Mouse (Mus musculus) forebrain, embryonic 16.5 days (tissue): ENCODE measurements around the gene Akt1. TPM values are rescaled to one million over a fixed set of nuclear protein-coding genes. Genes with fewer than 3 reads are reported as not detected.
A peak's percentile ranks its signal among the peaks of the same experiment; 100 is the strongest.

ENCODE experiments used
- ATAC-seq: fragments of 200-750 bp; cut with Nextera tagmentation; 2 replicates; pipeline ENCODE4 v1.8.0; 2017; ENCODE audit warnings: mild to moderate bottlenecking, moderate library complexity
- H3K27ac ChIP-seq: fragments of 300-500 bp; sonication (generic); 2 replicates; pipeline ENCODE4 v1.5.1; 2014; ENCODE audit warnings: low read length, control low read depth
- H3K27me3 ChIP-seq: fragments of 300-500 bp; sonication (generic); replicated peaks from 2 replicates; pipeline ENCODE4 v1.6.1; 2014; ENCODE audit warnings: low read length; ENCODE audit not compliant: control insufficient read depth, insufficient read depth
- H3K36me3 ChIP-seq: fragments of 300-500 bp; sonication (generic); 2 replicates; pipeline ENCODE4 v1.6.1; 2014; ENCODE audit not compliant: control insufficient read depth, insufficient read depth
- H3K4me1 ChIP-seq: fragments of 300-500 bp; sonication (generic); replicated peaks from 2 replicates; pipeline ENCODE4 v1.6.1; 2014; ENCODE audit warnings: low read length; ENCODE audit not compliant: control insufficient read depth, insufficient read depth
- H3K4me2 ChIP-seq: fragments of 300-500 bp; sonication (generic); 2 replicates; pipeline ENCODE4 v1.6.1; 2014; ENCODE audit warnings: mild to moderate bottlenecking, low read length, control low read depth
- H3K4me3 ChIP-seq: fragments of 300-500 bp; sonication (generic); replicated peaks from 2 replicates; pipeline ENCODE4 v1.5.1; 2014; ENCODE audit warnings: mild to moderate bottlenecking, low read length, control low read depth
- H3K9ac ChIP-seq: fragments of 300-500 bp; sonication (generic); replicated peaks from 2 replicates; pipeline ENCODE4 v1.6.1; 2014; ENCODE audit warnings: low read depth, low read length, control low read depth
- H3K9me3 ChIP-seq: fragments of 300-500 bp; sonication (generic); 2 replicates; pipeline ENCODE4 v1.6.1; 2016; ENCODE audit warnings: low read length; ENCODE audit not compliant: control insufficient read depth
- WGBS: fragments of 180-500 bp; shearing (Covaris S2); extraction: QIAGEN DNeasy Blood & Tissue Kit; methylation state at CpG from one replicate; pipeline ENCODE4 v1.1.7; 2014; 5-methylcytosine and 5-hydroxymethylcytosine counted together
- polyA plus RNA-seq: library from polyadenylated mRNA; unstranded; fragments of >200 nt; fragmentation: Nextera tagmentation; extraction: Ambion mirVana; gene quantifications from 2 replicates; pipeline ENCODE4 v1.2.1, GENCODE M21; 2015

Akt1 gene
- polyA plus RNA-seq: 56.9 and 57.1 TPM in 2 replicates

- Histone ChIP-seq H3K27me3 (peaks cover 8% of the 10 kb centered on the region), H3K9me3 (no peaks in the 10 kb centered on the region), H3K27ac (peak within 1 kb of the TSS; percentile 87), H3K9ac (peak within 1 kb of the TSS; percentile 99), H3K4me3 (peak within 1 kb of the TSS; percentile 94), H3K4me2 (peak within 1 kb of the TSS; percentile 95), H3K4me1 (peaks cover 52% of the 10 kb centered on the region), H3K36me3 (peaks cover 9% of the 10 kb centered on the region; the same call in 1 of the 2 replicates)
- 2% methylated on average over 19 of the region's 70 CpGs for WGBS
- peak; percentile 5 for ATAC-seq
Measured at GRCm38 (mm10) chr12:112674132-112675011, at the start of gene Akt1. Gene Akt1, minus strand, starts transcription at chr12:112674884.

GRCm38 (mm10) chr12:112724077-112724805, 49.6 kb upstream of the Akt1 start:
- H3K9me3 ChIP-seq: no peaks in the 10 kb centered on the region
- H3K36me3 ChIP-seq: no peaks in the 10 kb centered on the region; the same call in 1 of the 2 replicates
- peaks cover 37% of the 10 kb centered on the region for H3K4me1 ChIP-seq
- WGBS: 81% methylated on average over 11 of the region's 11 CpGs
- no peak overlapping the region for H3K4me3 ChIP-seq
- H3K27ac ChIP-seq: no peak overlapping the region
- no peak overlapping the region for H3K9ac ChIP-seq
- H3K4me2 ChIP-seq: no peak overlapping the region
- ATAC-seq: peak; percentile 24; the same call in 1 of the 2 replicates
- no peaks in the 10 kb centered on the region for H3K27me3 ChIP-seq

DNA sequence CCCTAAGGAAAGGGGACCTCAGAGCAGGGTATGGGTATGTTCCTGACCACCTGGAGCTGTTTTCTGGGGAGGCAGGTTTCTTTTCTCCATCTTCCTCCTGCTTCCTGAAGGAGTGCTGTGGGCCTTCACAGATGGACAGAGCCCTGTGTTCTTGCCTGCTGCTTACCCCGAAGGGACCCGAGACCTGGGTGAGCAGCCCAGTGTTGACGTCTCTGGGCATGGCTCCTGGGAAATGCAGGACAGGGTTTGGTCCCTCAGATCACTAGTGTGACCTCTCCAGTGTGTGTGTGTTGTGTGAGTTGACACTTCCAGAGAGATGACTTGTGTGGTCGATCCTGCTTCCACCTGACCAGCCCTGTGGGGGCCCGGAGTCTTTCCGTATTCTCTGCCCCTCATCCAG, 48.8 kb upstream of the Akt1 start:
- Histone ChIP-seq H3K4me2 (peak overlapping the region; percentile 69), H3K4me3 (peak overlapping the region; percentile 78), H3K36me3 (no peaks in the 10 kb centered on the region; the same call in 1 of the 2 replicates), H3K9me3 (no peaks in the 10 kb centered on the region), H3K27me3 (no peaks in the 10 kb centered on the region), H3K9ac (peak overlapping the region; percentile 84), H3K4me1 (peaks cover 37% of the 10 kb centered on the region), H3K27ac (no peak overlapping the region)
- WGBS: 93% methylated on average over 6 of the region's 6 CpGs
- no peak for ATAC-seq

DNA sequence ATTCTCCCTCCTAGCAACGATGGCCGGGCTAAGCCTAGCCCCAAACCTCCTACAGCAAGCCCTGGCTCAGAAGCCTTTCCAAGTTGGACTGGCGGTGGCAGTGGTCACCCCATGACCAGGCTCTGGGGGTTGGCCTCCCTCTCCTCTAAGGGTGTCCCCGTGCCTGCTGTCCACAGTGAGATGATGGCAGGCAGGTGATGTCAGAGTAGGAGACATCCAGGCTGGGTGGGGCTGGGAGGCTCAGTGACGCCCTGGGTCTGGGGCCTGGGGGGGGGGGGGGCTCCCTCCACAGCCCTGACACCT, 48.3 kb upstream of the Akt1 start:
- H3K36me3 ChIP-seq: no peaks in the 10 kb centered on the region; the same call in 1 of the 2 replicates
- no peak overlapping the region for H3K27ac ChIP-seq
- no peaks in the 10 kb centered on the region for H3K9me3 ChIP-seq
- 4% methylated on average over 5 of the region's 5 CpGs for WGBS
- ATAC-seq: peak; percentile 7
- peak overlapping the region; percentile 78 for H3K4me3 ChIP-seq
- peak overlapping the region; percentile 69 for H3K4me2 ChIP-seq
- H3K4me1 ChIP-seq: peaks cover 37% of the 10 kb centered on the region
- H3K9ac ChIP-seq: peak overlapping the region; percentile 84
- no peaks in the 10 kb centered on the region for H3K27me3 ChIP-seq

DNA sequence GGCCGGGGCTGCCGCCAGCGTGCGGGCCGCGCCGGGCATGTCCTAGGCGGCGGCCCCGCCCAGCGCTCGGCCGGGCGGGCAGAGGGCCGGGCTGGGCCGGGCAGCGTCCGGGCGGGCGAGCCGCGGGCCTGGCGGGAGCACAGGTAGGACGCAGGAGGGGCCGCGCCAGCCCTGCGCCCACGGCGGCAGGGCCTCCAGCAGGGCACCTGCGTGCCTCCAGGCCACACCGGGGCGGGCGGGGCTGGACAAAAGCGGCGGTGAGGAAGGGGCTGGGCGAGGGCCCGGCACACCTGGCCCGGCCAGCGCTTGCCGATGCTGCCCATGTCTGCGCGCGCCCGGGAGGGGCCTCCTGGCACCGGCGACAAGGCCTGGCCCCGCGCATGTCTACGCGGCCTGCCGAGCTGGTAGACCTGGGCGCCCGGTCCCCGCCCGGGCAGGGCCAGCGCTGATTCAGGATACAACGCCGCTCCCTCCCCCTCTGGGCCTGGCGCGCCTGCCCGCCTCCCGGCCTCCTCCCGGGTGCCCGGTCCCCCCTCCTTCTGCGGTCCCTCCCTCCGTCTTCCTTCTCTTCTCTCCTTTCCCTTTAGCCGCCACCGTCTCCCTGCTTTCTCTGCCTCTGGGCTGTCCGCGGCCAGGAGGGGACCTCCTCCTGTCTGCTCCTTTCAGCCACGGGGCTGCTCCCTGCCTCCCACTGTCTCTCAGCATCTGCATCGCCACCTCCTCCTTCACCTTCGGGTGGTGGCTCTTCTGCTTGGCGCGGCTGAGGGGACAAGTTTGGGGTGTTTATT, 47.8 kb upstream of the Akt1 start:
- no peaks in the 10 kb centered on the region for H3K9me3 ChIP-seq
- H3K4me3 ChIP-seq: peak overlapping the region; percentile 78
- H3K36me3 ChIP-seq: no peaks in the 10 kb centered on the region; the same call in 1 of the 2 replicates
- WGBS: under 1% methylated on average over 72 of the region's 75 CpGs
- peak overlapping the region; percentile 84 for H3K9ac ChIP-seq
- ATAC-seq: peak; percentile 51
- H3K27me3 ChIP-seq: no peaks in the 10 kb centered on the region
- H3K27ac ChIP-seq: no peak overlapping the region
- H3K4me2 ChIP-seq: peak overlapping the region; percentile 69
- H3K4me1 ChIP-seq: peaks cover 35% of the 10 kb centered on the region

DNA sequence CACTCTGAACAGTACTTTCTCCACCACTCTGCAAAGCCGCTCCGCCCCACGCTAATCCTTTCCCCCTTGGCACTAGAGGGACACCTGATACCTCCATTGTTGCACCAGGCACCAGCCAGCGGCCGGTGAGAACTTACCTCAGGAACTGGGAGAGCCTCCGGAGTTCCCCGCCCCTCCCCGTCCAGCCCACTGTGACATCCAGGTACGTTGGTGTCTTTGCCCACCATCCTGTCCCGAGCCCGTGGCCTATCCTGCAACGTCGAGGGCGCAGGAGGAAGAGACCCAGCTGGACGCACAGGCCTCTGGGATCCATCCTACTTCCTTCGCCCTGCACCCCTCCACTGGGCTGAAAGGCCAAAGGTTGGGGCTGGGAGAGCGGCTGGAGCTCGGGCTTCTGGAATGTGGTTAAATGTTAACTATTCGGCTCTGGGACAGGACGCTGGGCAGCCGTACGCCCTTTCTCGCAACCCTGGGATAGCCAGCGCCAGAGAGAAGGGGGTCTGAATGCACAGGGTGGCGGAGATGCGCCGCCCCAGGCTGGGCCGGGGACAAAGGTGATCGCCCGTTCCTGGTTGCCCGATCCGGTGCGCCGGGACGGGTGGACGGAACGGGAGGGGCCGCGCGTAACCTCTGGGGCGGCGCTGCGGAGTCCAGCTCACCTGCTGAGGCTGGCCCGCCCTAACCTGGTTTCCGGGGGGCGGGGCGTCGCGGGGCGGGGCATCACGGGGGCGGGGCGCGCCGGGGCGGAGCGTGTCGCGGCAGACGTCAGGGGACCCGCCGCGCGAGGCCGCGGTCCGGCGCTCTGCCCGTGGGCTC, 46.9 kb upstream of the Akt1 start:
- peak overlapping the region; percentile 84 for H3K9ac ChIP-seq
- peaks cover 32% of the 10 kb centered on the region for H3K4me1 ChIP-seq
- no peaks in the 10 kb centered on the region; the same call in 1 of the 2 replicates for H3K36me3 ChIP-seq
- H3K4me3 ChIP-seq: peak overlapping the region; percentile 78
- H3K9me3 ChIP-seq: no peaks in the 10 kb centered on the region
- H3K27ac ChIP-seq: no peak overlapping the region
- peak; percentile 54 for ATAC-seq
- H3K4me2 ChIP-seq: peak overlapping the region; percentile 69
- H3K27me3 ChIP-seq: no peaks in the 10 kb centered on the region
- WGBS: 3% methylated on average over 49 of the region's 69 CpGs

GRCm38 (mm10) chr12:112720890-112721423, 46.3 kb upstream of the Akt1 start:
- peaks cover 27% of the 10 kb centered on the region for H3K4me1 ChIP-seq
- H3K27me3 ChIP-seq: no peaks in the 10 kb centered on the region
- 32% methylated on average over 12 of the region's 12 CpGs for WGBS
- peak overlapping the region; percentile 84; the same call in 1 of the 2 replicates for H3K9ac ChIP-seq
- no peak for ATAC-seq
- no peaks in the 10 kb centered on the region for H3K36me3 ChIP-seq
- no peaks in the 10 kb centered on the region for H3K9me3 ChIP-seq
- H3K4me3 ChIP-seq: peak overlapping the region; percentile 78
- H3K4me2 ChIP-seq: peak overlapping the region; percentile 69
- no peak overlapping the region for H3K27ac ChIP-seq

- H3K4me2 ChIP-seq: peak within 1 kb of the TSS; percentile 69
- H3K9me3 ChIP-seq: no peaks in the 10 kb centered on the region
- ATAC-seq: no peak
- peaks cover 20% of the 10 kb centered on the region for H3K4me1 ChIP-seq
- no peaks in the 10 kb centered on the region for H3K27me3 ChIP-seq
- no peaks in the 10 kb centered on the region for H3K36me3 ChIP-seq
- H3K4me3 ChIP-seq: peak within 1 kb of the TSS; percentile 78
- 77% methylated on average over 6 of the region's 6 CpGs for WGBS
- no peak within 1 kb of the TSS for H3K27ac ChIP-seq
- peak within 1 kb of the TSS; percentile 84; the same call in 1 of the 2 replicates for H3K9ac ChIP-seq
Measured at GRCm38 (mm10) chr12:112720216-112720615, 45.5 kb upstream of the Akt1 start, which contains the start of gene Cep170b. Gene Cep170b, plus strand, starts transcription at chr12:112720455.
